Mouse (Mus musculus) embryonic facial prominence, embryonic 15.5 days (tissue): ENCODE measurements at regions not wholly inside any gene's neighbourhood (a gene's known extent, or its start where the extent isn't known, plus 50 kb on each side); places are given as distances from the start of the nearest gene placed in this dataset.

ENCODE experiments used
- ATAC-seq: fragments of 200-750 bp; cut with Nextera tagmentation; 2 replicates; pipeline ENCODE4 v1.8.0; 2017; ENCODE audit warnings: low read depth, moderate TSS enrichment; ENCODE audit not compliant: insufficient number of reproducible peaks, low FRiP score, low TSS enrichment
- H3K27ac ChIP-seq: fragments of 300-500 bp; sonication (generic); replicated peaks from 2 replicates; pipeline ENCODE4 v1.5.1; 2015; ENCODE audit warnings: mild to moderate bottlenecking, inconsistent platforms
- H3K27me3 ChIP-seq: fragments of 300-500 bp; sonication (generic); 2 replicates; pipeline ENCODE4 v1.6.1; 2015; ENCODE audit warnings: inconsistent platforms
- H3K36me3 ChIP-seq: fragments of 300-500 bp; sonication (generic); 2 replicates; pipeline ENCODE4 v1.6.1; 2015; ENCODE audit warnings: mild to moderate bottlenecking, inconsistent platforms
- H3K4me1 ChIP-seq: fragments of 300-500 bp; sonication (generic); 2 replicates; pipeline ENCODE4 v1.6.1; 2015; ENCODE audit warnings: inconsistent platforms
- H3K4me2 ChIP-seq: fragments of 300-500 bp; sonication (generic); replicated peaks from 2 replicates; pipeline ENCODE4 v1.6.1; 2015; ENCODE audit warnings: mild to moderate bottlenecking, inconsistent platforms
- H3K4me3 ChIP-seq: fragments of 300-500 bp; sonication (generic); replicated peaks from 2 replicates; pipeline ENCODE4 v1.5.1; 2015; ENCODE audit warnings: mild to moderate bottlenecking, inconsistent platforms
- H3K9ac ChIP-seq: fragments of 300-500 bp; sonication (generic); 2 replicates; pipeline ENCODE4 v1.6.1; 2015; ENCODE audit warnings: inconsistent platforms
- H3K9me3 ChIP-seq: fragments of 300-500 bp; sonication (generic); replicated peaks from 2 replicates; pipeline ENCODE4 v1.6.1; 2016; ENCODE audit warnings: inconsistent platforms
- WGBS: fragments of 180-500 bp; shearing (Covaris S2); methylation state at CpG from one replicate; pipeline ENCODE4 v1.1.7; 2015; 5-methylcytosine and 5-hydroxymethylcytosine counted together

DNA sequence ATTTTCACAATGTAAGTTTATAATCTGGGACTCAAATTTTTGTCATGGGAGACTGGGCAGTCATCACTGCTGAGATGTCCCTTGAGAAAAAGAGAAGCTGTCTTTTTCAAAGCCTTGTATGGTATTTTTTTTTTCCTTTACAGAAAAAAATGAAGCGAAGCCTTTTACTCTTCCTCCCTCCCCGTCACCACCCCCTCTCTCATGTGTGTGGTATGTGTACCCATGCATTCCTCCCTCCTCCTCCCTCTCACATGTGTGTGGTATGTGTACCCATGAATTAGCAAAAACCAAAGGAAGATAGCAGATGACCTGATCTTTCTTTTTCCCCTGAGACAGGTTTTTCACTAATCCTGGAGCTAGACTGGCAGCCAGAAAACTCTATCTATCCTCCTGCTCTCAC, 134.9 kb upstream of the Tbl1xr1 start:
- Histone ChIP-seq H3K4me1 (peaks cover 24% of the 10 kb centered on the region), H3K4me2 (no peak overlapping the region), H3K36me3 (no peaks in the 10 kb centered on the region), H3K9me3 (no peaks in the 10 kb centered on the region), H3K4me3 (no peak overlapping the region), H3K9ac (no peak overlapping the region), H3K27ac (no peak overlapping the region), H3K27me3 (no peaks in the 10 kb centered on the region)
- no peak for ATAC-seq
- 70% methylated on average over 2 of the region's 2 CpGs for WGBS

GRCm38 (mm10) chr3:21942912-21943311, 133.5 kb upstream of the Tbl1xr1 start:
- 89% methylated on average over 1 of the region's 1 CpGs for WGBS
- Histone ChIP-seq H3K27me3 (no peaks in the 10 kb centered on the region), H3K36me3 (no peaks in the 10 kb centered on the region), H3K9ac (no peak overlapping the region), H3K4me1 (peaks cover 10% of the 10 kb centered on the region), H3K27ac (no peak overlapping the region), H3K9me3 (no peaks in the 10 kb centered on the region), H3K4me2 (no peak overlapping the region), H3K4me3 (no peak overlapping the region)
- no peak for ATAC-seq

DNA sequence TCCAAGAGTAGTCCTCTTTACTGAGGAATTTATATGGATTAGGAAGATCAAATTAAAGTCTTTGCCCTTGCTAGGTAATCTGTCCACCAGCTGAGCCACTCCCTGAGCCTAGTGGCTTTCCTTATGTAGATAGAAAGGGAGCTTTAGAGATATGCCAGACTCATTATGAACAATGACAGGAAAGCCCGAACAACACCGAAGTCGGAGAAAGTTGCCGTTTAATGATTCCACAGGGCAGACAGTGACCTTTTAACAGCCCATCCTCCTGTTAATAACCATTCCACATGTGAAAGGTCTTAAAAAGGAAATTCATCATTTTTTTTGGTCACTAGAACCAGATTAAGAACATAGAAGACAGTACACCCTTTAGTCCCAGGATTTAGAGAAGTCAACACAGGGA, 130.7 kb upstream of the Tbl1xr1 start:
- Histone ChIP-seq H3K4me2 (no peak overlapping the region), H3K36me3 (no peaks in the 10 kb centered on the region), H3K9ac (no peak overlapping the region), H3K4me1 (0 out of 2 replicates have a peak, but pooled peaks cover 4% of the 10 kb centered on the region), H3K4me3 (no peak overlapping the region), H3K27me3 (no peaks in the 10 kb centered on the region), H3K27ac (no peak overlapping the region), H3K9me3 (no peaks in the 10 kb centered on the region)
- 78% methylated on average over 4 of the region's 4 CpGs for WGBS
- no peak for ATAC-seq

GRCm38 (mm10) chr3:21947320-21948073, 129.0 kb upstream of the Tbl1xr1 start:
- Histone ChIP-seq H3K36me3 (no peaks in the 10 kb centered on the region), H3K9ac (no peak overlapping the region), H3K4me2 (no peak overlapping the region), H3K4me3 (no peak overlapping the region), H3K9me3 (no peaks in the 10 kb centered on the region), H3K27me3 (no peaks in the 10 kb centered on the region), H3K4me1 (0 out of 2 replicates have a peak, but pooled peaks cover 4% of the 10 kb centered on the region), H3K27ac (no peak overlapping the region)
- WGBS, result 22% methylated on average over 3 of the region's 3 CpGs
- ATAC-seq, result no peak

DNA sequence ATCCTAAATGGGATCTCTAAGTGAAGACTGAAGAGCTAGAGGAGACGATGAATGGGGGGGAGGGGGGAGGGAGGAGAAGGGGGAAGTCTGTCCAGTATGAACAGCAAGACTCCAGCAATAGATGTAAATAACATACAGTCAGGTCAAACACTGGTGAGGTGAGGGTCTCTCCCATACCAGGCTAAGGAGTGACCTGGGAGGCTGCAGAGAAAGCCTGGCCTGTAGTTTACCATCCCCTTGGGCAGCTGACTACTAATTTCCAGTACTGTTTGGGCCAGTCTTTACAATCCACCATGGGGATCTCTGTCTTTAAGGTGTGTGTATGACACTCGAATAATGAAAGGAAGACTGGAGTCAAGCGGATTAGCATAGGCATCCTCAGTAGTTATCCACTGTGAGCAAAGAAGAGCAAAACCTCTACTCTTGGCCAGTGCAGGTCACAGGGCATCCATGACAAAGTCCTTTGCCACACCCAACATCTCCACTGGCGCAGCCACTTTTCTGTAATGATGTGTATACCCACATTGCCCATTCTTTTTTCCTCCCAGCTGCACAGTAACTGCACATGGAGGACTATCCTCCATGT, 128.3 kb upstream of the Tbl1xr1 start:
- Histone ChIP-seq H3K9me3 (no peaks in the 10 kb centered on the region), H3K9ac (no peak overlapping the region), H3K4me2 (no peak overlapping the region), H3K4me3 (no peak overlapping the region), H3K27me3 (no peaks in the 10 kb centered on the region), H3K4me1 (0 out of 2 replicates have a peak, but pooled peaks cover 4% of the 10 kb centered on the region), H3K36me3 (no peaks in the 10 kb centered on the region), H3K27ac (no peak overlapping the region)
- 69% methylated on average over 4 of the region's 4 CpGs for WGBS
- ATAC-seq, result no peak

- 0 out of 2 replicates have a peak, but pooled peaks cover 4% of the 10 kb centered on the region for H3K4me1 ChIP-seq
- H3K4me3 ChIP-seq, result no peak overlapping the region
- ATAC-seq, result no peak
- no peak overlapping the region for H3K27ac ChIP-seq
- H3K4me2 ChIP-seq, result no peak overlapping the region
- no peaks in the 10 kb centered on the region for H3K27me3 ChIP-seq
- H3K9me3 ChIP-seq, result no peaks in the 10 kb centered on the region
- no peaks in the 10 kb centered on the region for H3K36me3 ChIP-seq
- H3K9ac ChIP-seq, result no peak overlapping the region
- 81% methylated on average over 2 of the region's 2 CpGs for WGBS
Measured at GRCm38 (mm10) chr3:21949459-21949858, 127.0 kb upstream of the Tbl1xr1 start.

DNA sequence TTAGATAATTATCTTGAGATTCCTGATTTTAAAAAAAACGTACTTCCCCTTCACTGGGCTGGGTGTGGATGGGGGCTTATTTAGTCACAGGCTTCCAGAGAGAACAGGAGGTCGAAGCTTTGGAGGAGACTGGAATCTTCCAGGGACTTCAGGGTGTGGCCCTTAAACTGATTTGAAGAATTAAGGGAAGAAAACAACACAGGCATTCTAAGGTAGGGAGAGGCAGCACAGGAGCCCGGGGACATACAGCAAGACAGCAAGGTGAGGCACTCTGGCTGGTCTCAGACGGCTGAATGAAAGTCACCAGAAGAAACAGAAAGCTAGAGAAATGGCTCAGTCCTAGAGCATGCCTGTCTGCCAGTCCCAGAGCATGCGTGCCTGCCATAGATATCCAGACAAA, 125.9 kb upstream of the Tbl1xr1 start:
- H3K27ac ChIP-seq, result no peak overlapping the region
- H3K9ac ChIP-seq, result no peak overlapping the region
- 59% methylated on average over 5 of the region's 5 CpGs for WGBS
- H3K27me3 ChIP-seq, result no peaks in the 10 kb centered on the region
- no peak overlapping the region for H3K4me2 ChIP-seq
- ATAC-seq, result no peak
- no peaks in the 10 kb centered on the region for H3K36me3 ChIP-seq
- no peaks in the 10 kb centered on the region for H3K9me3 ChIP-seq
- H3K4me1 ChIP-seq, result no peaks in the 10 kb centered on the region
- H3K4me3 ChIP-seq, result no peak overlapping the region

DNA sequence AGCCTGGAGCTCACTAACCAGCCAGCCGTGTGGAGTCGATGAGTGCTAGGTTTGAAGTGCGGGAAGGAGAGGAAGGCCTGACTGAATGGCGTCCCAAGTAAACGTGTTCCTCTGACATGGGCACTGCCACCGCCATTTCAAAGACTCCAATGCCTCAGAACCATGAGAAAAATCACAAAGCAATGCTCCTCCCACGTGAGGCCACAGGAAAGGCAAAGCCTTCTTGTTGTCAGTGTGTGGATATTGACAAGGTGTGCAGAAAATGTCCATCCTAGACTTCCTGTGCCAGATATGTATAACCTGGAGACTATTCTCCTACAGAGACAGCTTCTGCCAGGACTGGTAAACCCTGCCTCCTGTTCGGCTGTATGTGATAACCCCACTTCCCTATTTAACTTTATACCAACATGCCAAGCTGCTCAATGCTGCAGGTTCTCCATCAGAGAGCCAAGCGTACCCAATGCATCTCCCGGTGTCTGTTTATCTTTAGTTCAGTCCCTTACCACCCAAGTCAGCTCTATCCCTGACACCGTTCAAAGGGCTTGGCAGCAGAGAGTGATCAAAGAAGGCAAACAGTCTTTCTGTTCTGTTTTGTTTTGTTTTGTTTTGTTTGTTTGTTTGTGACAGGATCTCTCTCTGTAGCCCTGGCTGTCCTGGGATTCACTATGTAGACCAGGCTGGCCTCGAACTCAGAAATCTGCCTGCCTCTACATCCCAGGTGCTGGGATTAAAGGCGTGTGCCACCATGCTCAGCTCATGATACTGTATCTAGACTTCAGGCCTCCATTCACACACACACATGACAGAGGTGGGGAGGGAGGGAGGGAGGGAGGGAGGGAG, 124.8 kb upstream of the Tbl1xr1 start:
- Histone ChIP-seq H3K9ac (no peak overlapping the region), H3K4me2 (no peak overlapping the region), H3K27me3 (no peaks in the 10 kb centered on the region), H3K4me3 (no peak overlapping the region), H3K36me3 (no peaks in the 10 kb centered on the region), H3K4me1 (no peaks in the 10 kb centered on the region), H3K27ac (no peak overlapping the region), H3K9me3 (no peaks in the 10 kb centered on the region)
- ATAC-seq, result no peak
- 88% methylated on average over 13 of the region's 13 CpGs for WGBS

GRCm38 (mm10) chr3:21952695-21953415, 123.6 kb upstream of the Tbl1xr1 start:
- Histone ChIP-seq H3K9ac (no peak overlapping the region), H3K9me3 (no peaks in the 10 kb centered on the region), H3K27me3 (no peaks in the 10 kb centered on the region), H3K4me1 (no peaks in the 10 kb centered on the region), H3K4me3 (no peak overlapping the region), H3K36me3 (no peaks in the 10 kb centered on the region), H3K27ac (0 out of 2 replicates have a peak overlapping the region, but pooled peaks have one; percentile 17), H3K4me2 (no peak overlapping the region)
- ATAC-seq, result peak; percentile 60
- WGBS, result 47% methylated on average over 8 of the region's 8 CpGs

DNA sequence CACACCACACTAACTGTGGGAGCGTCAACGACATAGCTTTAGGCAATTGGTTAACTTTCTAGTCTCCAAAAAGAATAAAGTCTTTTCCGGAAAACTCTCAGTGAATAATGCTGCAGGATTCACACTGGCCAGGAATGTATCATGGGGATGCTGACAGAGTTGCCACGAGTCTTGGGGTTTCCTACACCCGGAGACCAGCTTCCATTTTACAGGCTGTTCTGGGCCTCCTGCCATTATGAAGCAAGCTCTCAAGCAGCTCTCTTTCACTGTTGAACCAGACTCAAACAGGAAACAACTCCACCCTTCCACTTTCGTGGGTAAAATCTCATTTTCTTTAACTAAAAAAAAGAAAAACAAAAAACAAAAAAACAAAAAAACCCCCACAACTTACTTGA, 123.0 kb upstream of the Tbl1xr1 start:
- no peak overlapping the region for H3K27ac ChIP-seq
- no peak overlapping the region for H3K4me3 ChIP-seq
- H3K9ac ChIP-seq, result no peak overlapping the region
- ATAC-seq, result no peak
- 80% methylated on average over 6 of the region's 6 CpGs for WGBS
- no peaks in the 10 kb centered on the region for H3K27me3 ChIP-seq
- H3K4me2 ChIP-seq, result no peak overlapping the region
- no peaks in the 10 kb centered on the region for H3K36me3 ChIP-seq
- H3K9me3 ChIP-seq, result no peaks in the 10 kb centered on the region
- no peaks in the 10 kb centered on the region for H3K4me1 ChIP-seq

DNA sequence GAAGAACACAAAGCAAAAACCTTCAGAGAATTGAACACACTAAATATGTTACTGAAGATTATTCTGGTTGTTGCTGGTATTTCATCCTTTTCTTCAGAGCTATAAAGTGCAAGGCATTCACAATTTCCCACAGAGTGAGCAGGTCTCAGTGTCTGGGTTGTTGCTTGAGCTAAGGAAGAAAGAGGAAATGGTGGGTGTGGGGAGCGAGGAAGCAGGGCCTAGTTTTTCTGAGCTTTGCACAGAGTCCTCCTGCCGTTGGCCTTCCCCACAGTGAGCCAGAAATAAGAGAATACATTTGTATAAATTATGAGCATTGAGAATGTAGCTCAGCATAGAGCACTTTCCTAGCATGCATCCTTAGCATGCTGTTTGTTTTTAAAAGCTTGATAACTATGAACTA, 120.8 kb upstream of the Tbl1xr1 start:
- Histone ChIP-seq H3K4me2 (no peak overlapping the region), H3K4me1 (no peaks in the 10 kb centered on the region), H3K36me3 (no peaks in the 10 kb centered on the region), H3K4me3 (no peak overlapping the region), H3K27ac (no peak overlapping the region), H3K9ac (no peak overlapping the region), H3K27me3 (no peaks in the 10 kb centered on the region), H3K9me3 (no peaks in the 10 kb centered on the region)
- 58% methylated on average over 2 of the region's 2 CpGs for WGBS
- ATAC-seq, result no peak
